Mouse (Mus musculus): ENCODE results near the gene Tdrd12.
"Not testable (repeated sequence)": the region's sequence is repeated elsewhere in the genome, so short reads cannot be mapped to it uniquely, and the experiment has no call there.

Gene Tdrd12

GRCm38 (mm10) chr7:35537562-35537961 is at the start of gene Tdrd12:
TSS of gene Tdrd12 (minus strand) at chr7:35537745.
- DNase-seq, result no peak

- DNase-seq, result no peak
These were observed 49.4 kb upstream of the Tdrd12 start for GRCm38 (mm10) chr7:35586906-35587445.

GRCm38 (mm10) chr7:35586055-35586905 is 48.7 kb upstream of the Tdrd12 start, which contains the start of gene Ankrd27:
TSS of gene Ankrd27 (plus strand) at chr7:35586244.
- DNase-seq, result peak; percentile 86 to 92

- DNase-seq, result peak; percentile 38 to 53
These were observed 47.9 kb upstream of the Tdrd12 start, which contains the start of gene Rgs9bp for GRCm38 (mm10) chr7:35585191-35586054. TSS of gene Rgs9bp (minus strand) at chr7:35585582.

- peak in 1 of 2 experiments; percentile 45 for DNase-seq
These were observed 47.2 kb upstream of the Tdrd12 start for GRCm38 (mm10) chr7:35584786-35585190.

GRCm38 (mm10) chr7:35584068-35584785 is 46.7 kb upstream of the Tdrd12 start:
- DNase-seq, result no peak

GRCm38 (mm10) chr7:35583476-35584025 is 46.0 kb upstream of the Tdrd12 start:
- no peak for DNase-seq

- no peak for DNase-seq
These were observed 45.2 kb upstream of the Tdrd12 start for GRCm38 (mm10) chr7:35582719-35583118.

GRCm38 (mm10) chr7:35579849-35580248 is 42.3 kb upstream of the Tdrd12 start:
- DNase-seq, result peak in 1 of 2 experiments; percentile 56

- not testable (repeated sequence) for DNase-seq
These were observed 33.3 kb upstream of the Tdrd12 start for GRCm38 (mm10) chr7:35570883-35571282.

- not testable (repeated sequence) for DNase-seq
These were observed 32.2 kb upstream of the Tdrd12 start for GRCm38 (mm10) chr7:35569724-35570123.

GRCm38 (mm10) chr7:35565965-35566364 is 28.4 kb upstream of the Tdrd12 start:
- DNase-seq, result not testable (repeated sequence)

- not testable (repeated sequence) for DNase-seq
These were observed 27.3 kb upstream of the Tdrd12 start for GRCm38 (mm10) chr7:35564872-35565271.

GRCm38 (mm10) chr7:35564067-35564865 is 26.7 kb upstream of the Tdrd12 start:
- DNase-seq, result no peak

- no peak for DNase-seq
These were observed 25.5 kb upstream of the Tdrd12 start for GRCm38 (mm10) chr7:35563071-35563470.

- DNase-seq, result no peak
These were observed 22.3 kb upstream of the Tdrd12 start for GRCm38 (mm10) chr7:35559838-35560237.

- DNase-seq, result no peak
These were observed 21.1 kb upstream of the Tdrd12 start for GRCm38 (mm10) chr7:35558681-35559080.

- no peak for DNase-seq
These were observed 20.0 kb upstream of the Tdrd12 start for GRCm38 (mm10) chr7:35557577-35557976.

GRCm38 (mm10) chr7:35556905-35557304 is 19.4 kb upstream of the Tdrd12 start:
- no peak for DNase-seq

GRCm38 (mm10) chr7:35556205-35556603 is 18.7 kb upstream of the Tdrd12 start, which contains the start of gene Nudt19:
TSS of gene Nudt19 (minus strand) at chr7:35556304.
- DNase-seq, result no peak

All from spleen, adult 18-20 months (tissue).